Mouse (Mus musculus): ENCODE results near the gene Dock4. TPM values are rescaled to one million over a fixed set of nuclear protein-coding genes. Genes with fewer than 3 reads are reported as not detected.

Gene Dock4
- total RNA-seq, 2 experiments from 2014 or later: 202 to 219 TPM

DNA sequence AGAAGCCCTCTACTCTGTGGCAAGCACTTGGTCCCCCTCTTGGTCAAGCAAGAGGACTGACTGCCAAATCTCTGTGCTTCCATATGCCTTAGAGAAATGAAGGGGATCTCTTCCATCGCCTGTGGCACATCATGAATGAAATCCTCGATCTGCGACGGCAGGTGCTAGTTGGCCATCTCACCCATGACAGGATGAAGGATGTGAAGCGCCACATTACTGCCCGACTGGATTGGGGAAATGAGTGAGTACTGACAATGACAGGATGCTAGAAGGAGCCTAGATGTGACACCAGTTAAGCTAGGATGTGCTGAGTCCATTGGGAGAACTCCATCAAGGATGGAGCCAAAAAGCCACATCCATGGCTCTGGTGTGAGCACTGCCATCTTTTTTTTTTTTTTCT lies 190.2 kb downstream of the Dock4 start:
- DNase-seq (ENCODE audit: low spot score in 2 of 2): no peak

DNA sequence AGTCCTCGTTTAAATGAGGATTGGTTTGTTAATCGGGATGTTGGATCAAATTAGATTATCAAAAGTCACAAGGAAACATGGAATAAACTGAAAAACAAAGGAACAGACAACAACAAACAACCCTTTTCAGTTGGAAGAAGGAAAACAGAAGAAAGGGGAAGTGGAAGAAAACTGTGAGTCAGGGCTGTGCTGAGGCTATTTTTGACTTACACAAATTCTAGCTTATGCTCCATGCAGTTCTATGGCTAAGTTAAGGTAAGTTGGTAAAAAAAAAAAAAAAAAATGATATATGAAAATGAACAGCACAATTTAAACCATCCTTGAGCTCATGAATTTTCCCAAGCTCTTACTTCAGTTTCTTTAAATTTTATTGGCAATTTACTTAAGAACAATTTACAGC lies 191.7 kb downstream of the Dock4 start:
- DNase-seq (ENCODE audit: low spot score in 2 of 2): no peak

DNA sequence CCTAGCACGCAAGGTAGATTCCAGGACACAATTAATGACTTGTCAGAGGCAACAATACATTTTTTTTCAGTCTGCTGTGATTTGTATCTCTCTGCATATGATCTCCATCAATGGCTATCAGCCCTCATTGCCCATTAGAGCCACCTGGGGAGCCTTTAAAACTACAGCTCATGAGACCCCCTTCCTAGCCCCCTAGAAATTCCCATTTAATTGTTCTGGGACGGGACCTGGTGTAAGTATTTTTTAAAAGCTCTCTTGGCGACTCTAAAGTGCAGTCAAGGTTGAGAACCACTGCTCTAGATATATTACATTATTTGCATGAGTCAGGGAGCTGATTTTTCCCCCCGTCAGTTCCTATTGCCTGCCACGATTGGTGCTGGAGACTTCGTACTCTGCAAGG lies 200.1 kb downstream of the Dock4 start:
- DNase-seq (ENCODE audit: low spot score in 2 of 2): no peak

DNA sequence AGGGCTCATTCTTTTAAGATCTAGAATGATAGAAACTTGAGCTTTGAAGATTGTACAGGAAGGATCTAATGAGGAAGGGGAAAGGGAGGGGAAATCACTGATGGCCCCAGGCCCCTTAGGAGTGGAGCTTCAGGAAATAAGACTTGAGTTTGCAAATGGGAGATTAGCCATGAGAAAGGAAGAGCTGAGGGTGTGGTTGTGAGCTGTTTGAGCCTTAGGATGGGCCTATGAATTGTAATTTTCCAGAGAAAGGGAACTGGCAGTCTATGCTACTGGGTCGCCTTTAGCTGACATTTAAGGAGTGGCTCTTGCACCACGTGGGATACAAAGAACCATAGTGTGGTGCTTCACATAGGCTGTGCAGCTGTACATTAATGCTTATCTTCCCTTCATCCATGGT lies 208.6 kb downstream of the Dock4 start:
- no peak for DNase-seq (ENCODE audit: low spot score in 2 of 2)

DNA sequence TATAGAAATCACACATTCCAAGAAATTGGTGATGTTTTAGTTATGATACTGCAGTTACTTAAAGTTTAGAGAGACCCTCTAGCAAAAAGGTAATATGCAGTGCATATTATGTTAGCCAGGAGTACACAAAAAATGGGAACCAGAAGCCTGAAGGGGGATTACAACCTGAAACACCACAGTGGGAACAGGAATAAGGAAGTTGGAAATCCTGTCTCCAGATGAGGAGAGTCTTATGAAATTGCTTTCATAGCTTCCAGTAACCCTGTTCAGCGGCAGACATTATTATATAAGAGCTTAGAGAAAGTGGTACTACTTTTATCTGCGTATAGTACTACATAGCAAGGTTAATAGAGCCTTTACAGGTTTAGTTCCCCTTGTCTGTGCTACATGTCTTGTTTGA lies 210.1 kb downstream of the Dock4 start:
- DNase-seq (ENCODE audit: low spot score in 2 of 2): no peak

DNA sequence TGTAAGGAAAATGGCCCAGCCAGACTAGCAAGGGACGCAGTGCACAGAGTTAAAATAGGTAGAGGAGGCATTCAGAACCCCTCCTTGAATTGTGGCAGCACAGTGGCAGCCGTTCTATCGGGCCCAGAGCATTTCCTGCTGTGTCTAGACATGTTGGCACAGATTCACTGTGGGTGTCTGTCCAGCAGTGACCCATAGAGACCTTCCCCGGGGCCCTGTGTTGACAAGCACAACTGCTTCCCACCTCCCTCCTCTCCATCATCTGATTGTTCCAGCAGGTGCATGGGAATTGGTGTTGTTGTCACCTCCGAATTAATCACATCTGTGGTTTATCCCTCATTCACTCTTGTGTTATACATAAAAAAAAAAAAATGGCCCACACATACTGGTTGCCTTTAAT lies 210.7 kb downstream of the Dock4 start:
- DNase-seq (ENCODE audit: low spot score in 2 of 2): no peak

DNA sequence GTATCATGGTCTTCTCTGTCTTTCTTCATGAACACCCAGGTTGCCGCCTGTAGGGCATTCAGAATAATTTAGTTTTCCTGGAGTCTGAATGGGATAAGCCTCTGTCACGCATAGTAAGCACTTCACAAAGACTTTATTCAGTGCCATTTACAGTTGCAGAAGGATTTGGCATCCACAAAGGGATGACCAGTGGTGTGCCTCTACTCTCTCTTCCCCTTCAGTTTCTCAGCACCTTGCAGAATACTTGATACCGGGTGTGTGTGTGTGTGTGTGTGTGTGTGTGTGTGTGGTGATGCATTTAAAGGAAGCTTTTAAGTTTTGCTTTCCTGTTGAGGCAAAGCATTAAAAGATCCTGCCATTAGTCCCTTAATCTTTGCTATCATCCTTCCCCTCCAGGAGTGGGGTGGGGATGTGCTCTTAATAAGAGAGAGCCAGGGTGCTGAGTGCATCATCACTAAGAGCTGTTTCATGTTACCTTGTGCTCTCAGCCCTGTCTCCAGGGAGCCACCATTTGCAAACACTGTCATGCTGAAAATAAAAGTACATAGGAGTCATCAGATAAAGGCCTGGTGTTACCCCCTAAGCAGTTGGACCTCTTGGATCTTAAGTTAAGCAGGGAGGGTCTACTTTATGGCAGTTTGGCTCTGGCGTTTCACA lies 211.6 kb downstream of the Dock4 start:
- no peak for DNase-seq (ENCODE audit: low spot score in 2 of 2)

DNA sequence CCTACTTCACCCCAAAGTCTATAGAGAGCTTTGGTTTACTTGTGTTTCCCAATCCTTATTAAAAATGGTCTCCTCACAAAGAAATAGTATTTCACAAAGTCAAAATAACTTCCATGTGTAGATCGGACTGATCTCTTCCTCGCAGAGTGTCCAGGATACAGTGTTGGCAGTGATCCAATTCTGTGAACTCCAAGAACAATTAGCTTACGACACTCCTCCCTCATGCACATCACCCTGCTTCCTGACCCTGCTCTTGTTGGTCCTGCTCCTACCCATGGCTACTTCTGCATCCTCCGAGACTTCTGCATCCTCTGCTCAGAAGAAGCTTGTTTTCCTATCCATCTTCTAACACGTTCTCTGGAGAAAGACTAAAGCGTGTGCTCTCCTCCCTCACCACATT lies 213.9 kb downstream of the Dock4 start:
- no peak for DNase-seq (ENCODE audit: low spot score in 2 of 2)

DNA sequence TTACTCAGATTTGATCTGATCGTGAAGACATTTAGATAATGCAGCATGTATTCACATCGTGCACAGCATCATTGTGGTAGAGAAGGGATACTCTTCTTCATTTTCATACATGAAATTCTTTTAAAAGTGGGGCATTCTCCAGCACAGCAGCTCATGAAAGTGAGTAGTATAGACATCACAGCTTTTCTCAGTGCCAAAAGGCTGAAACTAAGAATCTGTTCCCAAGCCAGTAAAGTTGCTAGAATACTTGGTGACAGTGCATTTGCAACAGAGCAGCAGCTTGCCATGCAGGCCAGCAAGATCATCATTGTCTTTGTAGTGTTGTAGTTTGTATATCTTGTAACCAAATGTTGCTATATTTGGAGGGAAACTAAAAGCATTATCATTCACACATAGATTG lies 223.7 kb downstream of the Dock4 start:
- no peak for DNase-seq (ENCODE audit: low spot score in 2 of 2)

DNA sequence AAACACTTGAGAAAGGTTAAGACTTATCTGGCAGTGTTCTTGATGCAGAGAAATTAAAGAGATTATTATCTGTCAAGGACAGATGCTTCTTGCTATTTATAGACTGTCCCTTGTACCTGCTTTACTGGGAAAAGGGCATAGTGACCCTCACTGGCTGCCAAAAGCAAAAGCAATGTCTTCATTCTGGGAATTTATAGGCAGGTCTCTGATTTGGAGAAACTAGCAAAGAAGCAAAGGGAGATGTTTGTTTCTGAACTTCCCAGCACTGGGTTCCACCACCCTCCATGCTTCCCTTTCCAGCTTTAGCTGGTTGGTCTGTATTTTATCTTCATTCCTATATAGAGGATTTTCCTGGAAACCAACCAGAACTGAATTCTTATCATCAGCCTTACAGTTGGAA lies 225.0 kb downstream of the Dock4 start:
- DNase-seq (ENCODE audit: low spot score in 2 of 2): no peak

DNA sequence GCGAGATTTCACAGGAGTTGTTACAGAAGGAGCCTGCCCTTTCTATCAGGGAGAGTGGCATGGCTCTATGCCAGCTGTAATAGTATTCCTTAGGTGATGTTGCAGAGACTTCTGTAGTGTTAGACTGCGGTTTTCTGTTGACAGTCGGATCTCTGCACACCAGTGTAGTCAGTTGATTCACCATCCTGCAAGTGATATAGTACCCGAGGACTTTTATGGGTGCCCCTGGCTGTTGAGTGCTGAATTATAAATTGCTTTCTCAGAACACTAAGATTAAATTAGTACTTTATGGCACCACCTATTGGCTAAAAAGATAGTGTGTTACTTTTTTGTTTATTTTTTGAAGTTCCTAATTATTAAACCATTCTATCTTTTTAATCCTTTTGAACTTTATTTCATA lies 234.0 kb downstream of the Dock4 start:
- DNase-seq (ENCODE audit: low spot score in 2 of 2): peak in 1 of 2 experiments; percentile 16

DNA sequence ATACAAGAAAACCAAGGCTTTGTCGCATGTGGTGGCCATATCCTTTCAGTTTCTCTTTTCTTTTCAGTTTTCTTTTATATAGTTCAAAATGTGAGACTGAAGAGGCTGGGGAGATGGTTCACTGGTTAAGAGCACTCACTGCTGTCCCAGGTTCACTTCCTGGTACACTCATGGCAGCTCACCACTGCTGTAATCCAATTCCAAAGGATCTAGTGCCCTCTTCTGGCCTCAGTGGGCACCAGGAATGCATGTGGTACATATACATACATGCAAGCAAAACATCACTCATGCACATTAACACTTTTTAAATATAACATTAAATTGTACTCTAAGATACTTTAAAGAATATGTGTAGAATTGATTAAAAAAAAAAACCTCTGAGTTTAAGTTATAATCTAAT lies 234.8 kb downstream of the Dock4 start:
- DNase-seq (ENCODE audit: low spot score in 2 of 2): peak in 1 of 2 experiments; percentile 29

DNA sequence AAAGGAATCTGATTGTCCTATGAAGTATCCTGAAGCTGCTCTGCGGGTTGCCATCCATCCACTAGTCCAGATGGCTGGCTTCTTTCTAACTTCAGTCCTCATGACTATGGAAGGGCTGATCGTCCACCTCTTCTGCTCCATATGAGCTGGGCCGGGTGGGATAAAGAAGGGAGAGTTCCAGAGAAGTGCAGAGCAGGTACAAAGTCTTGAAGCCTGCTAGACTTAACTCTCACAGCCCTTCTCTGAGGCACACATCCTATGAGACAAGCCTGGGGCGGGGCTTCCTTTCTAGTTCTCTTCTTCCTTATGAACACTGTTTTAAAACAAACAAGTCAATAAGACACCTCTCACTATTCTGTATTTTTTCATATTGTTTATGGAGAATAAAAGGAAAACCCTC lies 245.7 kb downstream of the Dock4 start:
- DNase-seq (ENCODE audit: low spot score in 2 of 2): no peak

DNA sequence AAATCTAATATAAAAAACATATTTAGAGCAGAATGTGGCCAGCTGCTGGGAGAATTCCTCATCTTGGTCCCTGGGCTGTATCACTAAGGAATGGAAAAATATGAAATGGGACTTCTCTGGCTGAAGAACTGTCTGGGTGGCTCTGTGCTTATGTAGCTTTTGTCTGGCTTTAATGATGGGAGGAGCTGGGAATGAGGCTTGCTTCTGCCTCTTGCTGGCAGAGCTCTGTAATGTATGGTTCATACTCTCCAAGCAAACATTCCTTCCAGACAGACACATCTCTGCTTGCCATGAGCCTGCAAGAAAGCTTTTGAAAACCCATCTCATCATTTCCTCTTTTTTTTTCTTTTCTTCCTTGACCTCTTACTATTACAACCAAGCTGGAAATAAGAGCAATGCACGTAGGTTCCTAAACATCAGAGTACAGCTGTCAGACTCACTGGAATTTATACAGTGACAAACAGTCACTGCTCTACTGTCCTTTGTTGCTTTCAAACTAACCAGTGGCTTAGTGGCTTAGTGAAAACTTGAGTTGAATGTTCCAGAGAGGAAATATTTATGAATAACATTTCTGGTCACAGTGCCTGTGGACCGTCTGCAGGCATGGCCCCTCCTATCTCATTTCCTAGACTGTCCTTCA lies 248.4 kb downstream of the Dock4 start:
- no peak for DNase-seq (ENCODE audit: low spot score in 2 of 2)

DNA sequence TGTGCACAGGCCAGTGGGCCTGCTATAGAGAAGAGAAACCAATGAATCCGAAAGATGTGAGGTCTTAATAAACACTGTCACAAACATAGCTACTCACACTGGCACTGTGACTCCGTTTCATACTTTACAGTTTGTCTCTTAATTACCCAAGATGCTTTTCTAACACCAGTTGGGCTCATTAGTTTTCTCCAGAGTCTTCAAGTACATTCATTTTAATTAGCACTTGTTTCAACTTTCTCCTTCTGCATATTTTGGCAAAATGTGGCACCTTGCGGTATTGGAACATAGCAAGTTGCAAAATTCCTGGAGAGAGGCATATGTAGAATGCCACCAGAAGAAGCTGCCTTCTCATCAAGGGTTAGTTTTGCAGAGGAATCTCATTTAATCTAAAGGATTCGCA lies 252.6 kb downstream of the Dock4 start:
- DNase-seq (ENCODE audit: low spot score in 2 of 2): peak in 1 of 2 experiments; percentile 31

DNA sequence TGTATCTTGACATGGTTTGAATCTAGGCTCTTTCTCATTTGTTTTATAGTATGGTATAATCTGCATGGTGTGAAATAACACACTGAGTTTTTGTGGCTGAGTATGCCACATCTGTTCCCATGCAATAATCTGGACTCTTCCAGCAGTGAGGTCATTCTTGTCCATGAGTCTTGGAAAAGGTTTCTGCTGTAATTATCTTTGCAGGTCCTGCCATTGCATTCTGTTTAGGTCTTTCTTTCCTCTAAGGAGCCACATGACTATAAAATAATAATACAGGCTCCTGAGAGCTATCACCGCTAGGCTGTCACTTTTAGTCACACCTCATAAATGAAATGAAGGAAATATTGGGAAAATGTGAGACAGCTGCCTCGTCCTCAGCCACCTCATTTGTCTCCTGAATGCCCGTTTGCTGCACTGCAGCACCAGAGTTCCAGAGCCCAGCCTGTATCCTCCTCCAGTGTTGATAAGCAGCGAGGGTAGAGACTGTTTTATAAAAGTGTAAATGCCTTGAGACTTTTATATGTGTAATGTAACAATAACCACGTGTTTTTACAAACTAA lies 256.6 kb downstream of the Dock4 start:
- DNase-seq (ENCODE audit: low spot score in 2 of 2): no peak

DNA sequence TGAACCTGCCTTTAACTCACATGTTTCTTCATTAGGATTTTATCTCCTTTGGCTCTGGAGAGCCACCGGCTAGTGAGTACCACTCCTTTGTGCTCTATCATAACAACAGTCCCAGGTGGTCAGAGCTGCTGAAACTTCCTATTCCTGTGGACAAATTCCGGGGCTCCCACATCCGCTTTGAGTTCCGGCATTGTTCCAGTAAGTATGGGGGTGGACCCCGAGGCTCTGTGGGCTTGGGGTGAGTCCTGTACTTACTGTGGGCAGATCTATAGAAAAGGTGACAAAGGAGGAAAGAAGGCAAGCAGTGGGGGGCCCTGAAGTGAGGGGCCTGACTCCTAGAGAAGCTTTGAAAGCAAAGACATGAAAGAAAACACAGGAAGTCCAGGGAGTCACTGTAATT lies 258.5 kb downstream of the Dock4 start:
- no peak for DNase-seq (ENCODE audit: low spot score in 2 of 2)

DNA sequence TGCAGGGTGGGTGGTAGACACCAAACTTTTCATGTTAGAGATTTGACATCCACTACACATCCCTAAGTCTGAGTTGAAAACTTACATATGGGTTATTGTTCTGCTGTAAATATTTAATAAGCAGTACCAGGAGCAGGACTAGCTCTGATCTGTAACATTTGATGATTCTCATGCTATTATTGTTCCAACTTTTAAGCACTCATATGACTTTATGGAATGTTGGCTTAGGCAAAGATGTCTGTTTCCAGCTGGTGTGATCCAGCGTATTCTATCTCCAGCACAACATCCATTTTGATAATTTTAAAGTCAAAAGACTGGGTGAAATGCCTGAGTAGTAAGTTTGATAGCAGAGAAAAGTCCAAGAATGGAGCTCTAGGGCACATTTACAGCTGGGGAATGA lies 261.4 kb downstream of the Dock4 start:
- no peak for DNase-seq (ENCODE audit: low spot score in 2 of 2)

DNA sequence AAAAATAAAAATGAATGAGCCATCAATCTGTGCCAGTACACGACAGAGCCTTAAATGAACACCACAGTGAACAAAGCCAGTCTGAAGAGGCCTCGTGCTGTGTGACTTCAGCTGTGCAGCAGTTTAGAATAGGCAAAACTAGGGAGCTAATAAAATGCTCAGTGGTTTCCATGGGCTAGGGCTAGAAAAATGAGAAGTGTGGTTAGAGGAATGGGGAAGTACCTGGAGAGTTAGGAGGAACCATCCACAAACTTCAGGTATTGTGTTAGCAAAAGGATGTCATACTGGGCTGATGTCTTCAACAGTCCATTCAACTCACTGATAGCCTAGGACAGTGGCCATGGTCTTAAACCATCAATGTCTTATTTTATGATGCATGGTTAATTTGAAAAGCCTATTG lies 263.3 kb downstream of the Dock4 start:
- DNase-seq (ENCODE audit: low spot score in 2 of 2): no peak

DNA sequence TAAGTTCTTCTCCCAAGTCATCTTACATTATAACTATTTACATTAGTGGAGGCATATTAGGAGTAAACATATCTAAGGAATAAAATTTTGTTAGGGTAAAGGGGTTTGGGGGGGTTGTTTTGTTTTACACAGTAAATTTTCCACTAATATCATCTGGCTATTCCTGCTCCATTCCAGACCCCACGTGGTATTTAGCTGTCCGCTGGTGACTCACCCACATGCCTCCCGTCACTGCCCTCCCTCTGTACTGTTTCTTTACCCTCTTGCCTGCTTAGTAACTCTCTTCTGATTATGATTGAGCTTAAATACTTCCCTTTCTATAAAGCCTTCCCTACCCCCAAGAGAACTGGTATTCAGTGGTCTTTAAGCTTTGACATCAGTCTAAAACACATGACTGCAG lies 266.5 kb downstream of the Dock4 start:
- DNase-seq (ENCODE audit: low spot score in 2 of 2): no peak

DNA sequence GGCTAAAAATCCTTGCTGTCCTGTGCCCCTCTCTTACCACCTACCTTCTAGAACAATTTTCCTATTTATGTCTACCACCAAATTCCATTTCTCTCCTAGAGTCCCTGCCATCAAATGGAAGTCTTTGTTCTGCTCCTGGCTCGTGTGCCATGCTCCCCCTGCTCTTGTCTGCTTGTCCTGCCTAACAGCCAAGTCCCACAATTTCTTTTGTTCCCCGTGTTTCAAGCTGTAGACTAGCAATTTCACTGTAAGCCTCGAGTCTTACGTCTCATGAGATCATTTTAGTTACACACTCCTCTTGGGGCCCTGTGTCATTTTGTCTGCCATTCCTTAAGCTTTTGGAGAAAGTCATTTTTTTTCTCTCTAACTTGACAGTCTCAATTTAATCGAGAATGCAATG lies 268.5 kb downstream of the Dock4 start:
- DNase-seq (ENCODE audit: low spot score in 2 of 2): no peak

DNA sequence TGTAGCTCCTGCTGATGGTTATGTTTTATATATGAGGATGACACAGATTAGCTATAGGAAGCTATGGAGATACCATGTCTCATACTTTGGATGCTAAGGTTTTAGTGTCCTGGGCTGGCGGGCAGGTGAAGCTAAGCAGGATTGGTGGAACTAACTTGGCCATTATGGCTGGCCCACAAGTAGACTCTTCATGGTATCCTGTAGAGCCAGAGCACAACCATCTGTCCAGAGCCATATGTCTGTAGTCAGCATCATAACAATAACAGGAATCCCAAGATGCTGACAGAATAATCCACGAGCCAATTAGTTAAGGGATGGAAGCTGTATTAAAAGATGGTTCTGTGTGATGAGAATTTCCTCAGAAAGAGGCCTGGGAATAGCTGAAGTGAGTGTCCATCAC lies 269.4 kb downstream of the Dock4 start:
- DNase-seq (ENCODE audit: low spot score in 2 of 2): no peak

DNA sequence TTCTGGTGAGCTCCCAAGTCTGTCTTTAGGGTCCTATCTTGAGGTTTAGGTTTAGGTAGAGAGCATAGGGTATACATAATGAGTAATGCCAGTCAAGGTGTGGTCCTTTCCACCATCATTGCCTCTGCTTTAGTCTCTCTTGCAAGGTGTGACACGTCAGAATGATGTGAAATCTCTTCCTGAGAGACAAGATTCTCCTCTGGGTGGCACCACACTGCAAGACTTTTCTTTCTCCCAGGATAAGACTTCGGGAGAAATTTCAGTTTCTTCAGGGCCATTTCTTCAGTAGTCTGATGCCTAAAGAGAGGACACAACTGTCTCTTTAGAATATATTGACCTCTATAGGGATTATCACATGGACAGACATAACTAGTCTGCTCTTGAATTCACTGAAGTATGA lies 282.6 kb downstream of the Dock4 start:
- DNase-seq (ENCODE audit: low spot score in 2 of 2): no peak

Data from layer of hippocampus, adult 18-20 months (tissue).